Mouse (Mus musculus): ENCODE results near the gene Rbm34.

DNA sequence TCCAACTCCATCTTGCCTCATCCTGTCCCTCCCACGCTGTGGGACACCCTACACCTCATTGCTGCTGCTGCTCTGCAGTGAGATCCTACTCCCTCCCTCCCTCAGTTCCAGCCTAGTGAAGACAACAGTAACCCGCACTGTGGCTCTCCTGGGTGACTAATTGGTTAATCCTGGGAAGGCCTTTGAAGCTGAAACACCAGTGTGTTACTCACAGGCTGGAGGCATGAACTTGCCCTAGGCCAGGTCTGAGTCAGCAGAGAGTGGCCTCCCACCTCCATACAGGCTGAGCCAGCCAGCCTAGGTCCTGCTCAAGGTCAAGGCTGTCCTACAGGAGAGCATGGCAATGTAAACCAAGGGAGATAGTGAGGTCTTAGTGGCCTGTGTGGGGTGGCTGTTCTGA, 51.6 kb downstream of the Rbm34 start:
- TF ChIP-seq CTCF (IDR thresholded peaks at IDR 0.05; ENCODE audit: low read depth) (no peak), EP300 (IDR thresholded peaks at IDR 0.05; ENCODE audit: low read depth) (no peak)

All from liver, postnatal 0 days (tissue).